Mouse (Mus musculus): ENCODE measurements at regions not wholly inside any gene's neighbourhood (a gene's known extent, or its start where the extent isn't known, plus 50 kb on each side); places are given as distances from the start of the nearest gene placed in this dataset.

DNA sequence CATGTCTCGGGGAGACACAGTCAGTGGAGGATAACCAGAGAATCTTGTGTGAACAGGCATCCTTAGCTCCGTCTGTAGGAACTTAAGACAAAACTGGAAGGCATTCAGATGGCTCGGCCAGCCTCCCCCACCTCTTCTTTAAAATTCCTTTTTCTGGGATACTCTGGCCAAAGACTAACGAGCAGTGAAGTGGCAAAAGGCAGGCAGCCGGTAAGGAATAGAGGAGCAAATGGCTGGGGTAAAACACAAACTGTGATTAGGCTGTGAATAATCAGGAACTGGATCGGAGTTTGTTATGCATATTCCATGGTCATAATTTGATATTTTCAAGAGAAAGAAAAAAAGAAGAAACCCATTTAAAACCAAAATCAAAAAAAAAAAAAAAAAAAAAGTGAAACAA is 287.8 kb upstream of the Vrk2 start:
- DNase-seq (ENCODE audit: extremely low spot score, low read depth, low spot score), result no peak
